Mouse (Mus musculus): Measurements from ENCODE around the gene Hephl1. TPM values are rescaled to one million over a fixed set of nuclear protein-coding genes. Genes with fewer than 3 reads are reported as not detected.

The Hephl1 gene
- polyA plus RNA-seq, 1 experiment from 2014 or later, result not detected

DNA sequence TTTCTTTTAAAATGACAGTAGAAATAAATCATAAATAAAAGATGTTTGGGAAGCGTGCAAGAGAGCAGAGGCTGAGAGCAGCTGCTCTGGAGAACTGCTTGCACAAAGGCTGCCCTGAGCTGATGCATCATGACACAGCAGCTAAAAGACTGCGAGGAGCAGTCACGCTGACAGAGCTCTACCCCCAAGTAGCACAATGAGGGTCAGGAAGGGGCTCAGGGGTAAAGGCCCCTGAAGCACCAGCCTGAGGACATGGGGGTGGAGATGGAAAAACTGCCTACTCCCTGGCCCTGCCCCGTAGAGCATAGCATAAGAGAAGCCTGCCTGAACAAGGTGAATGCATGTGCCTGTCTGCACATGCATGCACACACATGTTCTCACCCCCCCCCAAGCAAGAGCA, 75.1 kb downstream of the Hephl1 start:
- H3K36me3 ChIP-seq (ENCODE audit: insufficient read depth, low read length), result no peaks in the 10 kb centered on the region
- H3K4me3 ChIP-seq (ENCODE audit: low read depth, low read length), result no peak overlapping the region
- no peak overlapping the region for H3K27ac ChIP-seq (ENCODE audit: low read length)
- no peaks in the 10 kb centered on the region for H3K9me3 ChIP-seq (ENCODE audit: low read length)
- no peak overlapping the region for H3K4me2 ChIP-seq (replicated peaks; ENCODE audit: low read depth, low read length)
- ATAC-seq (no peak), DNase-seq (ENCODE audit: low spot score) (no peak)
- H3K9ac ChIP-seq (replicated peaks; ENCODE audit: low read depth), result no peak overlapping the region
- 66% methylated on average over 4 of the region's 4 CpGs for WGBS
- H3K27me3 ChIP-seq (replicated peaks; ENCODE audit: insufficient read depth, low read length), result no peaks in the 10 kb centered on the region
- peaks cover 6% of the 10 kb centered on the region; the same call in 1 of the 2 replicates for H3K4me1 ChIP-seq (ENCODE audit: insufficient read depth, low read depth, low read length)
- TF ChIP-seq CTCF (IDR thresholded peaks at IDR 0.05) (no peak), EP300 (IDR thresholded peaks at IDR 0.05) (no peak)

DNA sequence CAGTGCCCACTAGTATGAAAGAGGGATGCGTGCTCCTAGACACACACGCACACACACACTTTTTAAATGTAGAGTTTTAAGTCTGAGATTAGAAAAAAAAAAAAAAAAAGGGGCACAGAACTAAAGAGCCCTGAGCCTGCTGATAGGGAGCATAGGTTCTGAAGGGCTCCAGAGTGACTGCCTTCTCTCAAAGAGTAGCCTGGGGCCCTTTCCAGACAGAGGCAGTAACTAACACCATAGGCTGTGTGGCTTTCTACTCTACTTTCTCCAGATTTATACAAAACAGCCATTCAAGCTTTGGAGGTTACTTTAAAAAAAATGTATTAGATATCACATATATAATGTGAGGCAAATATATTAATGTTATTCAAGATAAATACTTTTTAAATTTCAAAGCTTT, 75.5 kb downstream of the Hephl1 start:
- Histone ChIP-seq H3K9ac (replicated peaks; ENCODE audit: low read depth) (no peak overlapping the region), H3K36me3 (ENCODE audit: insufficient read depth, low read length) (no peaks in the 10 kb centered on the region), H3K4me2 (replicated peaks; ENCODE audit: low read depth, low read length) (no peak overlapping the region), H3K27me3 (replicated peaks; ENCODE audit: insufficient read depth, low read length) (no peaks in the 10 kb centered on the region), H3K4me1 (ENCODE audit: insufficient read depth, low read depth, low read length) (peaks cover 6% of the 10 kb centered on the region; the same call in 1 of the 2 replicates), H3K4me3 (ENCODE audit: low read depth, low read length) (no peak overlapping the region), H3K9me3 (ENCODE audit: low read length) (no peaks in the 10 kb centered on the region), H3K27ac (ENCODE audit: low read length) (no peak overlapping the region)
- DNase-seq (ENCODE audit: low spot score) (no peak), ATAC-seq (no peak)
- TF ChIP-seq EP300 (IDR thresholded peaks at IDR 0.05) (no peak), CTCF (IDR thresholded peaks at IDR 0.05) (no peak)
- WGBS, result 98% methylated on average over 2 of the region's 2 CpGs

DNA sequence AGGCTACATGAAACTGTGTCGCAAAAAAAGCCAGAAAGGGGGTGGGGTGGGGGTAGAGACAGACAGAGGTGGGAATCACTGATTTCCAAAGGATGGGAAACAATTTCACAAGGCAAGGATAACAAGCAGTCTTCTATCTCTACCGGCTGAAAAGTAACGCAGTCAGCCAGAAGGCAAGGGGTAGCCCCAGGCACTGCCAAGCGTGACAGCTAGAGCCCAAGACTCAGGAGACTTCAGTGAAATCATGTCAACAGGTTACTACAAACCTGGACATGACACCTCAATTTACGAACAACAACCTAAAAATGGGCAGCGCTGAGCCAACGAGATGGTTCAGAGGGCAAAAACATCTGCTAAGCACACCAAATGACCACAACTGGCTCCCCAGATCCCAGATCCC, 75.9 kb downstream of the Hephl1 start:
- no peak overlapping the region for H3K4me2 ChIP-seq (replicated peaks; ENCODE audit: low read depth, low read length)
- no peak overlapping the region for H3K4me3 ChIP-seq (ENCODE audit: low read depth, low read length)
- DNase-seq (ENCODE audit: low spot score), result no peak
- H3K36me3 ChIP-seq (ENCODE audit: insufficient read depth, low read length), result no peaks in the 10 kb centered on the region
- H3K27ac ChIP-seq (ENCODE audit: low read length), result no peak overlapping the region
- H3K27me3 ChIP-seq (replicated peaks; ENCODE audit: insufficient read depth, low read length), result no peaks in the 10 kb centered on the region
- 95% methylated on average over 7 of the region's 7 CpGs for WGBS
- no peak overlapping the region for H3K9ac ChIP-seq (replicated peaks; ENCODE audit: low read depth)
- H3K9me3 ChIP-seq (ENCODE audit: low read length), result no peaks in the 10 kb centered on the region
- TF ChIP-seq EP300 (IDR thresholded peaks at IDR 0.05) (no peak), CTCF (IDR thresholded peaks at IDR 0.05) (no peak)
- ATAC-seq, result no peak
- peaks cover 6% of the 10 kb centered on the region; the same call in 1 of the 2 replicates for H3K4me1 ChIP-seq (ENCODE audit: insufficient read depth, low read depth, low read length)

DNA sequence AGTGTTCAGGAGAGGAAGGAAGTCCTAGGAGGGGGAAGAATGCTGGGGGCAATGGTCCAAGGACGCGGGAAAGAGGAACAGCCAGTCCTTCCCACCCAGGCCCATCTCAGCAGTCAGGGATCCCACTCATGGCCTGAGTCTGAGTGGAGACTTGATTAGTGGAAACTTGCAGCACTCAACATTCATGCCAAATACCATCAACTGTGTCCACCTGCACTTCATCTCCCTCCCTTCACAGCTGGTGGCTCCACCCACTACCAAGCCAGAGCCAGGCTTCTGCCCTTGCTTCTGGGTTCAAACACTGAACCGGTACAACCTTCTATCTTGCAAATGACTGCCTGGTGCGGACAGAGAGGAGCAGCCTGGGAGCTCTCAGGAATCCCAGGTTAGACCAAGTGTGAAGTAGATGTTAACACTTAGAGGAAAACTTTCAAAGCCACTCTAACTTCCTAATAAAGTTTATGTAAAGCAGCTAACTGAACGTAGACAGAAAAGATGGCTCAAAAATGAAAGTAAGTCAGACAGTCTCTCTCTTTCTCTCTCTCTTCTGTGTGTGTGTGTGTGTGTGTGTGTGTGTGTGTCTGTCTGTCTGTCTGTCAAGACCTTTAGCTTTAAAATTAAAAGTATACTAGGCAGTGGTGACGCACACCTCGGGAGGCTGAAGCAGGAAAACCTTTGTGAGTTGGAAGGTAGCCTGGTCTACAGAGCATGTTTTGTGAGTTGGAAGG, 77.2 kb downstream of the Hephl1 start:
- ATAC-seq, result peak; percentile 72
- WGBS, result 48% methylated on average over 7 of the region's 7 CpGs

DNA sequence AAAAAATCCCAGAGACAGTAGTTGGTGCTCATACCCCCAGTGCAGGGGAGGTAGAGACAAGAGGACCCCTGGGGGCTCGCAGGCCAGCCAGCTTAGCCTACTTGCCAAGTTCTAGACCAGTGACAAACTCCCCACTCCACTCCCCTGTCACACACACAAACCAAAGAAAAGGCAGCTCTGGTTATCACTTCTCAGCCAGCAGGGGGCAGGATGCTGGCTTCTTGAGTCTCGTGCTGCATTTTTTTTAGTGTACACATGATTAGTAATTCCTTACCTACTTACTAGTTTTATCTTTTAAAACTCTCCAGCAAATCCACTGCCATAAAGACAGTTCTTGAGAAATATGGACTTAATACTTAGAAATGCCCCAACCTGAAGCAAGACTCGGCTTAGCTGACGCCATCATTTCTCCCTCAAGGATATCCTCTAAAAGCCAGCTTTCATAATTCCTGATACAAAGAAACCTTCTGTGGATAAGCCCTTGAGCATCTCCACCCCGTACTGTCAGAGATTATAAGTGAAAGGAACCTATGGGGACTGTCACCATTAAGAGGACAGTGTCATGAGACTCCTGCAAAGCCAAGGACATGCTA, 78.2 kb downstream of the Hephl1 start:
- no peaks in the 10 kb centered on the region for H3K27me3 ChIP-seq (replicated peaks; ENCODE audit: insufficient read depth, low read length)
- H3K9ac ChIP-seq (replicated peaks; ENCODE audit: low read depth), result no peak overlapping the region
- H3K36me3 ChIP-seq (ENCODE audit: insufficient read depth, low read length), result no peaks in the 10 kb centered on the region
- 60% methylated on average over 5 of the region's 5 CpGs for WGBS
- TF ChIP-seq EP300 (IDR thresholded peaks at IDR 0.05) (no peak), CTCF (IDR thresholded peaks at IDR 0.05) (peak; percentile 71)
- no peak overlapping the region for H3K4me3 ChIP-seq (ENCODE audit: low read depth, low read length)
- DNase-seq (ENCODE audit: low spot score) (peak; percentile 72), ATAC-seq (no peak)
- no peak overlapping the region for H3K27ac ChIP-seq (ENCODE audit: low read length)
- no peaks in the 10 kb centered on the region for H3K9me3 ChIP-seq (ENCODE audit: low read length)
- H3K4me2 ChIP-seq (replicated peaks; ENCODE audit: low read depth, low read length), result no peak overlapping the region
- H3K4me1 ChIP-seq (ENCODE audit: insufficient read depth, low read depth, low read length), result peaks cover 6% of the 10 kb centered on the region; the same call in 1 of the 2 replicates

More for the DNA sequence above, 77.2 kb downstream of the Hephl1 start:
- 0 out of 2 replicates have a peak, but pooled peaks have one; percentile 24 for TF ChIP-seq EP300 (IDR thresholded peaks at IDR 0.05)
- no peak for TF ChIP-seq CTCF (IDR thresholded peaks at IDR 0.05)
- no peaks in the 10 kb centered on the region for H3K9me3 ChIP-seq (ENCODE audit: low read length)
- no peaks in the 10 kb centered on the region for H3K27me3 ChIP-seq (replicated peaks; ENCODE audit: insufficient read depth, low read length)
- H3K4me3 ChIP-seq (ENCODE audit: low read depth, low read length), result no peak overlapping the region
- no peak overlapping the region for H3K4me2 ChIP-seq (replicated peaks; ENCODE audit: low read depth, low read length)
- no peak overlapping the region for H3K9ac ChIP-seq (replicated peaks; ENCODE audit: low read depth)
- H3K4me1 ChIP-seq (ENCODE audit: insufficient read depth, low read depth, low read length), result peaks cover 6% of the 10 kb centered on the region; the same call in 1 of the 2 replicates
- H3K36me3 ChIP-seq (ENCODE audit: insufficient read depth, low read length), result no peaks in the 10 kb centered on the region
- H3K27ac ChIP-seq (ENCODE audit: low read length), result no peak overlapping the region
- DNase-seq (ENCODE audit: low spot score), result peak; percentile 43

DNA sequence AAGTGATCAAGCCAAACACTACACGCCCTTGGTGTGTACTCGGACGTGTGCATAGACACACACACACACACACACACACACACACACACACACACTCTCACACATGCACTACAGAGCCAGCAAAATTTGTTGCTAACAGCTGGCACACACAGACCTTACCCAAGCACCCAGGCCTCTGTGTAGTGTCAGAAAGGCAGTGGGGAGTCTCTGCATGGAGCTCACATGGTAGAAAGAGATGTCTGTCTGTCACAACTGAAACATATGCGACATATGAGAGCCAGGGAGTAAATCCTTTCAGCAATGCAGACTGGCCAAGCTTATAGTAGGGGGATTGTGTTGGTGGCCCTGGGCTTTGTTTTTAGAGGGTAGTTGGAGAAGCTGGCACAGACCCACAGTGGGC, 79.1 kb downstream of the Hephl1 start:
- no peak overlapping the region for H3K4me3 ChIP-seq (ENCODE audit: low read depth, low read length)
- no peaks in the 10 kb centered on the region for H3K9me3 ChIP-seq (ENCODE audit: low read length)
- 81% methylated on average over 4 of the region's 4 CpGs for WGBS

More for the DNA sequence above, 79.1 kb downstream of the Hephl1 start:
- DNase-seq (ENCODE audit: low spot score), result no peak
- ATAC-seq, result no peak
- TF ChIP-seq CTCF (IDR thresholded peaks at IDR 0.05) (no peak), EP300 (IDR thresholded peaks at IDR 0.05) (no peak)
- Histone ChIP-seq H3K4me2 (replicated peaks; ENCODE audit: low read depth, low read length) (no peak overlapping the region), H3K36me3 (ENCODE audit: insufficient read depth, low read length) (no peaks in the 10 kb centered on the region), H3K27ac (ENCODE audit: low read length) (no peak overlapping the region), H3K9ac (replicated peaks; ENCODE audit: low read depth) (no peak overlapping the region), H3K4me1 (ENCODE audit: insufficient read depth, low read depth, low read length) (peaks cover 6% of the 10 kb centered on the region; the same call in 1 of the 2 replicates), H3K27me3 (replicated peaks; ENCODE audit: insufficient read depth, low read length) (no peaks in the 10 kb centered on the region)

Data from lung, postnatal 0 days (tissue).